Mouse (Mus musculus) liver, embryonic 16.5 days (tissue): Measurements from ENCODE around the gene Lyg2. TPM values are rescaled to one million over a fixed set of nuclear protein-coding genes. Genes with fewer than 3 reads are reported as not detected.
A peak's percentile ranks its signal among the peaks of the same experiment; 100 is the strongest.

ENCODE experiments used
- ATAC-seq: fragments of 200-750 bp; cut with Nextera tagmentation; 2 replicates; pipeline ENCODE4 v1.8.0; 2017; ENCODE audit warnings: low read depth, mild to moderate bottlenecking, moderate number of reproducible peaks, moderate library complexity
- H3K27ac ChIP-seq: fragments of 300-500 bp; sonication (generic); 2 replicates; pipeline ENCODE4 v1.5.1; 2014; ENCODE audit warnings: mild to moderate bottlenecking, low read length
- H3K27me3 ChIP-seq: fragments of 300-500 bp; sonication (generic); 2 replicates; pipeline ENCODE4 v1.6.1; 2014; ENCODE audit warnings: low read depth, low read length, mixed read lengths; ENCODE audit not compliant: control insufficient read depth, insufficient read depth
- H3K36me3 ChIP-seq: fragments of 300-500 bp; sonication (generic); 2 replicates; pipeline ENCODE4 v1.6.1; 2014; ENCODE audit warnings: mild to moderate bottlenecking; ENCODE audit not compliant: control insufficient read depth, insufficient read depth
- H3K4me1 ChIP-seq: fragments of 300-500 bp; sonication (generic); 2 replicates; pipeline ENCODE4 v1.6.1; 2014; ENCODE audit warnings: low read depth, low read length, mixed read lengths; ENCODE audit not compliant: control insufficient read depth
- H3K4me2 ChIP-seq: fragments of 300-500 bp; sonication (generic); 2 replicates; pipeline ENCODE4 v1.6.1; 2014; ENCODE audit warnings: low read depth, low read length, mixed read lengths
- H3K4me3 ChIP-seq: fragments of 300-500 bp; sonication (generic); 2 replicates; pipeline ENCODE4 v1.5.1; 2014; ENCODE audit warnings: low read depth, mild to moderate bottlenecking, low read length
- H3K9ac ChIP-seq: fragments of 300-500 bp; sonication (generic); 2 replicates; pipeline ENCODE4 v1.6.1; 2014; ENCODE audit warnings: low read depth, low read length
- H3K9me3 ChIP-seq: fragments of 300-500 bp; sonication (generic); replicated peaks from 2 replicates; pipeline ENCODE4 v1.6.1; 2016; ENCODE audit warnings: low read length; ENCODE audit not compliant: control insufficient read depth
- WGBS: fragments of 180-500 bp; shearing (Covaris S2); extraction: QIAGEN DNeasy Blood & Tissue Kit; methylation state at CpG from one replicate; pipeline ENCODE4 v1.1.7; 2014; ENCODE audit not compliant: insufficient replicate concordance; 5-methylcytosine and 5-hydroxymethylcytosine counted together
- polyA plus RNA-seq: library from polyadenylated mRNA; unstranded; fragments of >200 nt; fragmentation: Nextera tagmentation; extraction: Ambion mirVana; gene quantifications from 2 replicates; pipeline ENCODE4 v1.2.1, GENCODE M21; 2015

Lyg2 gene
- polyA plus RNA-seq, 1 experiment from 2014 or later = not detected

DNA sequence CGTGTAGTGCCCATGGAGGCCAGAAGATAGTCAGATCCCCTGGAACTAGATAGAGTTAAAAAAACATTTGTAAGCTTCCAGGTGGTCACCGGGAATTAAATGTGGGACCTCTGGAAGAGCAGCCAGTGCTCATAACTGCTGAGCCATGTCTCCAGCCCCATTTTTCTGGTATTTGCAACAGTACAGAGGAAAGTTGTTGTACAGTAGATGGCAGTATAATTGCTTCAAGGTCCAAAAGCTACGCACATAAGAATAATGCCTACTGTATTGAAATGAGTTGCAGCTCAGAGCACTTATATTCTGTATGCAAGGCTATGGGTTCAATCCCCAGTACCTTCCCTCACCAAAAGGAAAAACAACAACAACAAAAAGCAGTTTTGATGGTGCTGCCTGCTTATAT, 24.9 kb downstream of the Lyg2 start:
- Histone ChIP-seq H3K9ac (peak overlapping the region; percentile 67), H3K4me1 (peaks cover 26% of the 10 kb centered on the region), H3K36me3 (peaks cover 8% of the 10 kb centered on the region; the same call in 1 of the 2 replicates), H3K9me3 (no peaks in the 10 kb centered on the region), H3K27me3 (no peaks in the 10 kb centered on the region), H3K27ac (no peak overlapping the region), H3K4me3 (peak overlapping the region; percentile 75), H3K4me2 (peak overlapping the region; percentile 74)
- 36% methylated on average over 3 of the region's 3 CpGs for WGBS
- no peak for ATAC-seq

DNA sequence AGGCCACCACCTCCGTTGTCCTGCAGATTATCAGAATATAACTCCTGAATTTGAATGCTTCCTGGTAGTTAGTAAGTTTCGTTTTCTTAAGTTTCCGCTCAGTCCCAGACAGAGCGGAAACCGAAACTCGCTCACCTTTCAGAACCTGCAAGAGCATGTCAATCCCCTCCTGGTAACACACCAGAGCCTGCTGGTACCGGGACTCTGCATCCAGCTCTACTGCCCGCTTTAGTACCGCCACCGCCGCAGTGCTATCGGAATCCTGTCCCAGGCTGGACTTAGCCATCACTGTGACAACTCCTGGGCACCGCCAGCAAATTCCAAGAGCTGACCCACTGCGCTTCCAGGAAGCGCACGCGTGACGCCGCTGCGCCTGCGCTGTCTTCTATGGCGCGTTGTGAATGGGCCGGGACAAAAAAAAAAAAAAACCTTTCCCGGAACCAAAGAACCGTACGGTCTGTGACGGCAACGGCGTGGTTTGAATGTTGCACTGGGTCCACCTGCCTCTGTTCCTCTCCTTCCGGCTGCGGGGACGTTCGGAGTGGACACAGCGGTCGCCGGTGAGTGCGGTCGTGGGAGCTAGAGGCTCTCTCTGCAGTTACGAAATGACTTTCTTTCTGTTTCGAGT, 26.2 kb downstream of the Lyg2 start, which contains the start of the genes Mitd1 and Mrpl30:
Gene Mitd1, minus strand, starts transcription at position 387 of the 628 bp plus-strand sequence.
Gene Mrpl30, plus strand, starts transcription at position 453 of the 628 bp plus-strand sequence.
- Histone ChIP-seq H3K27me3 (no peaks in the 10 kb centered on the region), H3K27ac (peak within 1 kb of the TSS; percentile 84), H3K4me3 (peak within 1 kb of the TSS; percentile 75), H3K9me3 (no peaks in the 10 kb centered on the region), H3K4me2 (peak within 1 kb of the TSS; percentile 74), H3K4me1 (peaks cover 26% of the 10 kb centered on the region), H3K9ac (peak within 1 kb of the TSS; percentile 67), H3K36me3 (peaks cover 4% of the 10 kb centered on the region; the same call in 1 of the 2 replicates)
- ATAC-seq = peak; percentile 91
- WGBS = under 1% methylated on average over 41 of the region's 41 CpGs

DNA sequence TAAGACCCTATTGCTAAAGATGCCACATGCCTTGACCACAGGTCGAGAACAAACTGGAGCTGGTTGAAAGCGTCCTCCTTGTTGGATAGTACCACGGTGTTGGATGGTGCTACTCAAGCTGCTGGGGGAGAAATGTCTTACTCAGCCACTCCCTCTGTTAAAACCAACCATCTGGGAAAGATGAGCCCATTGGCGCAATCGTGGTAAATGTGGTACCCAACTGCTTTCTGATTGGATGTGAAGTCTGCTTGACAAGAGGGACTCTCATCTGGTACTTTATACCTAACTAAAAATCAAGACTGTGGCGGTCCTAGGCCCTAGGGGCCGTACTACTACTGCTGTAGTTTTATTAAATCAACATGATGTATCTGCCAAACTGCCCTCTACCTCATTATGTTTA, 27.1 kb downstream of the Lyg2 start:
- Histone ChIP-seq H3K4me1 (peaks cover 29% of the 10 kb centered on the region), H3K27ac (peak overlapping the region; percentile 84), H3K9me3 (no peaks in the 10 kb centered on the region), H3K9ac (peak overlapping the region; percentile 67), H3K36me3 (peaks cover 7% of the 10 kb centered on the region), H3K4me2 (peak overlapping the region; percentile 74), H3K27me3 (no peaks in the 10 kb centered on the region), H3K4me3 (peak overlapping the region; percentile 75)
- 67% methylated on average over 7 of the region's 7 CpGs for WGBS
- ATAC-seq = no peak

DNA sequence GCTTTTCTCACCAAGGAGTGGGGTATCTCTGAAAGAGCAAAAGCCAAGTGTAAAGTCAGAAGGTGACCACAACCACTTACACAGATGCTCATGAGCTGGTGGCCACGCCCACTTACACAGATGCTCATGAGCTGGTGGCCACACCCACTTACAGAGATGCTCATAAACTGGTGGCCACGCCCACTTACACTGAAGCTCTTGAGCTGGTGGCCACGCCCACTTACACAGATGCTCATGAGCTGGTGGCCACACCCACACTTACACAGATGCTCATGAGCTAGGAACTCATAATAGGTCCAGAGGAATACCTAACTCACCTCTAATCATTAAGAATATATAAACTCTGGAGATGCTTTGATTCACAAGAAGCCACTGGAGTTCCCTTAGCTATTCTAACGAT, 31.8 kb downstream of the Lyg2 start:
- peaks cover 23% of the 10 kb centered on the region for H3K36me3 ChIP-seq
- WGBS = 45% methylated on average over 4 of the region's 4 CpGs
- H3K9ac ChIP-seq = no peak overlapping the region
- ATAC-seq = peak; percentile 41
- peaks cover 18% of the 10 kb centered on the region for H3K4me1 ChIP-seq
- no peaks in the 10 kb centered on the region for H3K9me3 ChIP-seq
- no peaks in the 10 kb centered on the region for H3K27me3 ChIP-seq
- no peak overlapping the region for H3K4me2 ChIP-seq
- no peak overlapping the region for H3K4me3 ChIP-seq
- no peak overlapping the region for H3K27ac ChIP-seq

DNA sequence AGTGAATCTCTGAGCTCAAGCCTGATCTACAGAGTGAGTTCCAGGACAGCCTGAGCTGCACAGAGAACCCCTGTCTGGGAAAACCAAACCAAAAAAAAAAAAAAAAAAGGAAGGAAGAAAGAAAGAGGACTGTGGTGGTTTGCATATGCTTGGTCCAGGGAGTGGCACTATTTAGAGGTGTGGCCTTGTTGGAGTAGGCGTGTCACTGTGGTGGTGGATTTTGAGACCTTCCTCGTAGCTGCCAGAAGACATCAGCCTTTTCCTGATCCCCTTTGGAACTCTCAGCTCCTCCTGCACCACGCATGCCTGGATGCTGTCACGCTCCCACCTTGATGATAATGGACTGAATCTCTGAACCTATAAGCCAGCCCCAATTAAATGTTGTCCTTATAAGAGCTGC, 32.9 kb downstream of the Lyg2 start:
- no peaks in the 10 kb centered on the region for H3K27me3 ChIP-seq
- ATAC-seq = no peak
- WGBS = 88% methylated on average over 4 of the region's 4 CpGs
- no peak overlapping the region for H3K4me2 ChIP-seq
- H3K36me3 ChIP-seq = peaks cover 28% of the 10 kb centered on the region
- H3K27ac ChIP-seq = no peak overlapping the region
- H3K9me3 ChIP-seq = no peaks in the 10 kb centered on the region
- H3K4me1 ChIP-seq = peaks cover 12% of the 10 kb centered on the region
- no peak overlapping the region for H3K4me3 ChIP-seq
- no peak overlapping the region for H3K9ac ChIP-seq

DNA sequence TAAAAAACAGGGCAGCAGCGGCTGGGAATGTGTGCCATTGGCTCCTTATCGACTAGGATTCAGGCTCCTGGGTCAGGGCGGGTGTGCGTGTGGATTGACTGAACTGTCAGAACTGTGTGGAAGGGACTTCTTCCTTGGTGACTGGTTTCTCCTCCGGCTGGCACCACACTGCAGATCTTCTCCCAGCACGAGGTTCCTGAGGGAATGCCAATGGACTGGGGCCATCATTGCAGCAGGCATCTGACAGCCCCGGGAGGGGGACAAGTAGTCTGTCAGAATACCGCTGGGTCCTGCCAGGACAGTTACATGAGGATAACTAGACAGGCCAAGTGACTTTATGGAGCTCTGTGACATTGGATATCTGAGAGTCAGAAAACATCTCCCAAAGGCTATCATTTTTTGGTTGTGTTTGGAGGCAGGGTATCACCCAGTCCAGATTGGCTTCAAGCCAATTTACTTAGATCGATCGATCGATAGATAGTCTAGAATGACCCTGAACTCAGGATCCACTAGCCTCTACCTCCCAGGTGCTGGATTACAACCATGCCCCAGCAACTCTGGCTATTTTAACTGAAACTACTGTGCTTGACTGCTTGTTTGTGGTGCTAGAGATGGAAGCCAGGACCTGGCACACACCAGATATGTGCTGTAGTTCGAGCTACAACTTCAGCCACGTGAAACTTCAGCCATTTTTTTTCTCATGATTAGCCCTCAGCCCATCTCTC, 38.4 kb downstream of the Lyg2 start:
- no peak overlapping the region for H3K9ac ChIP-seq
- WGBS = 82% methylated on average over 13 of the region's 13 CpGs
- ATAC-seq = no peak

DNA sequence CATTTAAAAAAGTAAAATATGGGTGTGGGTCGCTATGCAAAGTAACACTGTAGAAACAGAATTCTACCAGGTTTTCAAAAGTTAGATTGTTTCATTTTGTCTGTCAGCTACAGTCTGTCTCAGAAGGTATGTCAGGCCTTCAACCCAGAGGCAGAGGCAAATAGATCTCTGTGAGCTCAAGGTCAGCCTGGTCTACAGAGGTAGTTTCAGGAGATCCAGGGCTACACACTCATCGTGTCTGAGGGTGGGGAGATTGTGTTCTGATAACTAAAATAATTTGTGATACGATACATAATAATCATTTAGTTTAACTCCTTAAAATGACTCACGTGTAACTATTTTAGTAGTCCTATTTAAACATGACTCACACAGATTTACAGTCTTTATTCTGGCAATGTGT, 43.1 kb downstream of the Lyg2 start:
- WGBS = 55% methylated on average over 4 of the region's 4 CpGs
- H3K9me3 ChIP-seq = peaks cover 3% of the 10 kb centered on the region; the same call in 1 of the 2 replicates
- ATAC-seq = no peak
- H3K27me3 ChIP-seq = no peaks in the 10 kb centered on the region
- peaks cover 13% of the 10 kb centered on the region for H3K36me3 ChIP-seq
- peak overlapping the region; percentile 68; the same call in 1 of the 2 replicates for H3K4me3 ChIP-seq
- no peak overlapping the region for H3K27ac ChIP-seq
- H3K4me1 ChIP-seq = peaks cover 12% of the 10 kb centered on the region
- no peak overlapping the region for H3K9ac ChIP-seq
- peak overlapping the region; percentile 84 for H3K4me2 ChIP-seq

More for the DNA sequence above, 38.4 kb downstream of the Lyg2 start:
- Histone ChIP-seq H3K4me3 (no peak overlapping the region), H3K36me3 (peaks cover 32% of the 10 kb centered on the region), H3K9me3 (peaks cover 3% of the 10 kb centered on the region; the same call in 1 of the 2 replicates), H3K27me3 (no peaks in the 10 kb centered on the region), H3K4me2 (no peak overlapping the region), H3K4me1 (peaks cover 3% of the 10 kb centered on the region), H3K27ac (no peak overlapping the region)

DNA sequence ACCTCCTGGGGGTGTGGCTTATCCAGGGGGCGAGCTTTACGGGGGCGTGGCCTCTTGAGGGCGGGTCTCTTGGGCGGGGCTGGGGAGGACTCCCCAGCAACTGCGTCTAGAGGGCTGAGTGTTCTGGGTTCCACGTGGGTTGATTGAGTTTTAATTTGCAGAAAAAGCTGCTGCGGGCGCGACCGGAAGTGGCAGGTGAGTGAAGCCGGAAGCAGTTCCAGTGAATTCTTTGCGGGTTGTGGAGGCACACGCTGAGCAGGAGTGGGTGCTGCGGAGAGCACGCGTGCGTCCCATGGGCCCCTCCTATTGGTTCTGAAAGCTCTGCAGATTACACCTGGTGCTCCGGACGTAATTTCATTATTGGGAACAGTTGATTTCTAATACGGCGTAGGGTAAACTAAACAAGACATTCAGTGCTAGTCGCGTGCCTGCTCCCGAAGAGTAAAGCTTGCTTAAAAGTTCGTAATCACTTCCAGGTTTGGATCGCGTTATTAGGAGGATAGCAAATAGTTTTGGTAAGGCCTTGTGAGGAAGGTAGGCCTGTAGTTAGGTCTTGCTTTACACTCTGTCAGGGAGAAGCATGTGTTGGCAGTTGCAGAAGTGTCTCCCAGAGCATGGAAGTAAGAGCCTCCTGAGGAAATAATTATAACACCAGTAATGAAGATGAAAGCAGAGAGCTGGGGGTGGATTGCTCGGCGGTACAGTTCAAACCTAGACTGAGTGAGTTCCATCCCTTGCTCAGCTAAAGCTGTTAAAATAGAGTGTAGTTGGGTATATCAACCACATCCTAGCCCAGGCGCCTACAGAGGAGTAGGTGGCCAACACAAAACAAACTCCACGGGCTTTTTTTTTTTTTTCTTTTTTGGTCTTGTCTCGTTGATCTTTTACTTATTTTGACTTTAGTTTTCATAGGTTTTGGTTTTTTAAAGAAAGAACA, 43.9 kb downstream of the Lyg2 start:
- peak; percentile 88 for ATAC-seq
- Histone ChIP-seq H3K9me3 (peaks cover 3% of the 10 kb centered on the region; the same call in 1 of the 2 replicates), H3K27ac (peak overlapping the region; percentile 79), H3K36me3 (peaks cover 13% of the 10 kb centered on the region), H3K4me1 (peaks cover 12% of the 10 kb centered on the region), H3K9ac (peak overlapping the region; percentile 59), H3K4me2 (peak overlapping the region; percentile 84), H3K27me3 (no peaks in the 10 kb centered on the region), H3K4me3 (peak overlapping the region; percentile 68)
- WGBS = 2% methylated on average over 33 of the region's 33 CpGs
